Mouse (Mus musculus) effector memory CD4-positive, alpha-beta T cell, adult 7 months (primary cell): ENCODE data around the gene Zfp57. TPM values are rescaled to one million over a fixed set of nuclear protein-coding genes. Genes with fewer than 3 reads are reported as not detected.

Experiments used
- polyA plus RNA-seq: library from polyadenylated mRNA; unstranded; fragments of 100-300 nt; shearing (Covaris generic); gene quantifications from one replicate; pipeline ENCODE4 v1.2.1, GENCODE M21; 2017

Gene Zfp57
- polyA plus RNA-seq = not detected

DNA sequence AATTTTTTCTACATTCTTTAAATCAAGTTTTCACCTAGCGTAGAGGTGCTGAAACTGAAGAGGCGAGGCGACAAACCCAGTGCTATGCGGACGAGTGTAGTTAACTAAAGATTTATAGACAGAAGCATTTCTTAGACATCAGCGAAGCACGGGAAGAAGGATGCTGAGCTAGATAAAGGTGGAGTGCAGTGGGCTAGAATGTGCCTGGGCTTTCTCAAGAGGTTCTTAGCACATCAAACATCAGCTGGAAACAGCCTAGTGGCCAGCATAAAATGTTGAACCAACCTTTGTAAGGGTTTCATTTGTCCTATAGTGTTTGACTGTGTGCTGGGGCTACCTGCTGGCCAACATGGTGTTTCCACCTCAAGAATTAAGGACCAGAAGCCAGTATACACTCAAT lies at the start of gene Zfp57:
TSS of gene Zfp57 (plus strand) at position 301 of the 400 bp plus-strand sequence.

DNA sequence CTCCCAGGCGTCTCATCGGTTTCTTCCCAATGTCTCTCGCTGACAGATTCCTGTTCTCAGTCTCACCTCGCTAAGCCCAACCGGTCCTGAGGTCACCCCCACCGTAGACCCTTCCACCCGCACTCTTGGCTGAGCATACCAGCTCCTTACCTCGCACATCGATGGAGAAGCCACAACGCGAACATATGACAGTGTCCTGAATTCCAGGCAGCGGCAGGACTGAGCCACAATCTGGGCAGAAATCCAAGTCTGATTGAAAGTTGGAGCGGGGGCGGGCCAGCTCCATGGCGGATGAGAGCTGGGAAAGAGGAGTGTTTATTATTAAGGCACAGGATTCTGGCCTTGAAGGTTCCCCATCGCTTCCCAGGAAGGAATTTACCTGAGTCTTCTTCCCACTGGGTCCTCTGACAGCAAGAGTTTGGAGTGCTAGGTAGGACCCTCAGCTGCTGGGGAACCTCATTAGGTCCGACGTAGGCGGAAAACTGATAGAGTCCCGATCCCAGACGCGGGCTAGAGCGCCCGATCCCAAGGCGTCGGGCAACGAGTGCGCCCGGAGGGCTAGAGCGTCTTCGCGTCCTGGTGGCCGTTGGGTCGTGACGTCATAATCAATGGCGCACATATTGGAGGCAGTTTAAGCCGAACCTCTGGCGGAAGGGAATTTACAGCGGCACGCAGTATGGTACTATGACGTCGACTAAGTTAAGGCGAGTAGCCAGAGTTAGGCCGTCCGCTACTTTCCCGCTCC lies 42.8 kb upstream of the Zfp57 start, which contains the start of the genes Znrd1 and Znrd1as:
TSS of gene Znrd1 (minus strand) at position 561 of the 745 bp plus-strand sequence.
TSS of gene Znrd1as (plus strand) at position 594 of the 745 bp plus-strand sequence.

DNA sequence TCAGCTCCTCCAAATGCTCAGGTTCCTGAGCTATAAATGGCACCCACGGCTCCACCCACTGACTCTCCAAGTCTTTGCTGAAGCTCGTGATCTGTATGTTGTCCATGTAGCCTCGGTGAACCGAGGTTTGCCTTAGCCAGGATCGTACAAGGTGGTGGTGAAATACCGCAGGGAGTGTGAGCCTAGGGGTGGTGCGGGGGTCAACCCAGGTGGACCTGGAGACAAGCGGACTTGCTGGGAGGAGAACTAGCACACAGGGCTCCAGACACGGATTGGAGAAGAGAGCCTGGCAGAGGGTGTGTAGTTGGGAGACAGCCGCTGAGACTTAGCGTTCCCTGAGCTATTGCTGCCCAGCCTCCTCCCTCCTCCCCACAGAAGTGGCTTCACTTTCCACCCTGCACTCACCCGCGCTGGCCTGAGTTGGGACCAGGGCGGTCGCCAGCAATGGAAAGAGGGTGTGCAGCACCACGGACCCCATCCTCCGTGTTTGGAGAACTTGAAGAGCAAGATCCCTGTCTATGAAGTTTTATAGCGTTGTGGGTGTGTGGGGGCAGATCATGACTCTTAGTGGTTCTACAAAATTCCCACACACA lies 19.6 kb upstream of the Zfp57 start, which contains the start of gene 2410137M14Rik:
TSS of gene 2410137M14Rik (minus strand) at position 17 of the 593 bp plus-strand sequence.

DNA sequence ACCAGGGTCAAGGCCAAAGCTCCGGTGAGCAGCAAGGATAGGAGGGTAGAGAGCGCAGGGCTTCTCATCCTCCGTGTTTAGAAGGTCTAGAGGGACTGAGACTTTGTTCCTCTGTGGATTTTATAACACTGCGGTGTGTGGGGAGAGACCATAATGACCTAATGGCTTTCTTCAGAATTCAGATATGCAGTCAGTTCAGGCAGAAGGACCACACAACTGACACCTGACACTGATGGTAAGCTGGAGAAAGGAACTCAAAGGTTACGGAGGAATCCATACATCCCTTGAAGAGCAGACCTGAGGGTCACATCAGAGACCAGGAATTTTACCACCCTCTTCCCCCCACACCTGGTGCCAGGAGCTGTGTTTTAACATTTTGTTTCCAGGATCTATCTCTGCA lies 11.5 kb upstream of the Zfp57 start, which contains the start of gene H2-M5:
TSS of gene H2-M5 (minus strand) at position 101 of the 400 bp plus-strand sequence.

GRCm38 (mm10) chr17:37022628-37023576 lies 21.9 kb downstream of the Zfp57 start, which contains the start of gene Mog:
TSS of gene Mog (minus strand) at chr17:37023398.

DNA sequence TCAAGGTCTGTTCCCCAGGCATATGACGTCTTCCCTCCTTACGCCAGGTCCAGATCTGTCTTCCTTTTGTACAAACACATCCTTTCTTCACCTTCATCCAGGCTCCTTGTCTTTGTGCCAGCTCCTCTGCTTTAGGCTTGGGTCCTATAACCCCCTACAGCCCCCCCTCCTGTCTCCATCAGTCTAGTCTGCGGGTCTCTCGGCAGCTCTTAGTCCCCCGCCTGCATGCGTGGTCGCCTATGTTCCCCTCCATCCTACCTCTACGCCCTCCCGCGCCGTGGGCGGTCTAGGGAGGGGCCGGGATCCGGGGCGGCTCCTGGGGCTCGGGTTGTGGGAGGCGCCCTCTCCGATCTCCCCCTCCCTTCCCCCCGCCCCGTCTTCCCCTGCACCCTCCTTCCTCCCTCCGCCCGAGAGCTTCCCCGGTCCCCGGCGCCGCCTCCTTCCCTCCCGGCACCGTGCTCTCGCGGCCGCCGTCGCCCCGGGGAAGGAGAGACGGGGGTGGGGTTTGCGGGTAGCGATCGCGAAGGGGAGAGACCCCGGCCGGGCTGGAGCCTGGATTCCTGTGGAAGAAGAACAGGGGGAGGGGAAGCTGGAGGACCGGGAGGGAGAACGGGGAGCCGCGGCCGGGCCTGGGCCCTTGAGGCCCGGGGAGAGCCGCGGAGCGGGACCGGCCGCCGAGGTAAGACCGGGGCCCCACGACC lies 44.8 kb downstream of the Zfp57 start, which contains the start of gene Gabbr1:
TSS of gene Gabbr1 (plus strand) at position 356 of the 701 bp plus-strand sequence.

Other genes starting within 250 kb of the Zfp57 start
- not detected for gene H2-M10.5, start 228.3 kb upstream of the Zfp57 start, polyA plus RNA-seq
- gene H2-M10.6, start 189.0 kb upstream of the Zfp57 start, polyA plus RNA-seq = not detected
- gene Trim26, start 164.0 kb upstream of the Zfp57 start, polyA plus RNA-seq = 139 TPM
- gene Trim15, start 134.0 kb upstream of the Zfp57 start, polyA plus RNA-seq = not detected
- gene Trim10, start 131.6 kb upstream of the Zfp57 start, polyA plus RNA-seq = not detected
- gene Trim40, start 111.0 kb upstream of the Zfp57 start, polyA plus RNA-seq = not detected
- not detected for gene Trim31, start 103.0 kb upstream of the Zfp57 start, polyA plus RNA-seq
- gene Rnf39, start 58.2 kb upstream of the Zfp57 start, polyA plus RNA-seq = 2.3 TPM
- gene Ppp1r11, start 49.4 kb upstream of the Zfp57 start, polyA plus RNA-seq = 312 TPM
- 146 TPM for gene Znrd1, start 42.6 kb upstream of the Zfp57 start, polyA plus RNA-seq
- 2.4 TPM for gene Znrd1as, start 42.6 kb upstream of the Zfp57 start, polyA plus RNA-seq
- not detected for gene 2410137M14Rik, start 19.9 kb upstream of the Zfp57 start, polyA plus RNA-seq
- gene H2-M5, start 11.6 kb upstream of the Zfp57 start, polyA plus RNA-seq = 0.21 TPM
- gene Mog, start 22.2 kb downstream of the Zfp57 start, polyA plus RNA-seq = not detected
- gene Gabbr1, start 44.8 kb downstream of the Zfp57 start, polyA plus RNA-seq = 12.6 TPM
- gene Olfr90, start 87.3 kb downstream of the Zfp57 start, polyA plus RNA-seq = 0.17 TPM
- gene Olfr91, start 97.1 kb downstream of the Zfp57 start, polyA plus RNA-seq = not detected
- not detected for gene Olfr92, start 118.9 kb downstream of the Zfp57 start, polyA plus RNA-seq
- not detected for gene Olfr93, start 160.3 kb downstream of the Zfp57 start, polyA plus RNA-seq
- not detected for gene Ubd, start 192.7 kb downstream of the Zfp57 start, polyA plus RNA-seq
- gene Olfr94, start 199.8 kb downstream of the Zfp57 start, polyA plus RNA-seq = not detected
- 0.07 TPM for gene Olfr95, start 212.0 kb downstream of the Zfp57 start, polyA plus RNA-seq
- gene Olfr96, start 219.0 kb downstream of the Zfp57 start, polyA plus RNA-seq = not detected
- gene Olfr97, start 236.2 kb downstream of the Zfp57 start, polyA plus RNA-seq = not detected